Mouse (Mus musculus) ZHBTc4 (cell line): ENCODE measurements around the gene Trmt5.

Source experiments
- DNase-seq: peaks from one replicate; pipeline ENCODE4 v3.0.0-alpha.2; 2011; ENCODE audit warnings: low read depth, low spot score

Gene Trmt5

GRCm38 (mm10) chr12:73286287-73287092, at the start of gene Trmt5, which contains the start of gene Slc38a6:
Gene Trmt5 (minus strand): TSS chr12:73286710.
Gene Slc38a6 (plus strand): TSS chr12:73286779.
- DNase-seq = peak; percentile 96

- DNase-seq = no peak
Measured at GRCm38 (mm10) chr12:73334051-73334551, 47.6 kb upstream of the Trmt5 start.

- DNase-seq = no peak
Measured at GRCm38 (mm10) chr12:73332701-73333100, 46.2 kb upstream of the Trmt5 start.

GRCm38 (mm10) chr12:73330236-73330635, 43.7 kb upstream of the Trmt5 start:
- no peak for DNase-seq

- DNase-seq = no peak
Measured at GRCm38 (mm10) chr12:73328448-73329167, 42.1 kb upstream of the Trmt5 start.

- no peak for DNase-seq
Measured at GRCm38 (mm10) chr12:73327381-73327780, 40.9 kb upstream of the Trmt5 start.

GRCm38 (mm10) chr12:73325617-73326016, 39.1 kb upstream of the Trmt5 start:
- DNase-seq = no peak

GRCm38 (mm10) chr12:73325181-73325580, 38.7 kb upstream of the Trmt5 start:
- no peak for DNase-seq

- no peak for DNase-seq
Measured at GRCm38 (mm10) chr12:73324742-73325141, 38.2 kb upstream of the Trmt5 start.

GRCm38 (mm10) chr12:73324180-73324586, 37.7 kb upstream of the Trmt5 start:
- DNase-seq = no peak

GRCm38 (mm10) chr12:73317706-73318686, 31.5 kb upstream of the Trmt5 start:
- no peak for DNase-seq

- DNase-seq = no peak
Measured at GRCm38 (mm10) chr12:73308711-73309110, 22.2 kb upstream of the Trmt5 start.

GRCm38 (mm10) chr12:73307750-73308149, 21.2 kb upstream of the Trmt5 start:
- DNase-seq = no peak

GRCm38 (mm10) chr12:73304636-73305035, 18.1 kb upstream of the Trmt5 start:
- no peak for DNase-seq

- DNase-seq = no peak
Measured at GRCm38 (mm10) chr12:73300531-73300930, 14.0 kb upstream of the Trmt5 start.

GRCm38 (mm10) chr12:73298621-73299020, 12.1 kb upstream of the Trmt5 start:
- DNase-seq = no peak

GRCm38 (mm10) chr12:73295505-73296140, 9.1 kb upstream of the Trmt5 start:
- no peak for DNase-seq

- DNase-seq = peak; percentile 25
Measured at GRCm38 (mm10) chr12:73294884-73295283, 8.4 kb upstream of the Trmt5 start.

- no peak for DNase-seq
Measured at GRCm38 (mm10) chr12:73288626-73289025, 2.1 kb upstream of the Trmt5 start.

GRCm38 (mm10) chr12:73287609-73288008, 1.1 kb upstream of the Trmt5 start:
- peak; percentile 29 for DNase-seq

GRCm38 (mm10) chr12:73274921-73275320, 11.6 kb downstream of the Trmt5 start:
- DNase-seq = no peak
